Mouse (Mus musculus) MEL (cell line): ENCODE data around the gene Kpna2. TPM values are rescaled to one million over a fixed set of nuclear protein-coding genes. Genes with fewer than 3 reads are reported as not detected.

ENCODE experiments used
- DNase-seq: peaks from one replicate; pipeline ENCODE4 v3.0.0; 2011; ENCODE audit warnings: low read depth, low spot score
- H3K27ac ChIP-seq: 2 replicates; pipeline ENCODE4 v1.5.1; 2012; ENCODE audit warnings: low read depth, mild to moderate bottlenecking, control low read depth, low read length, moderate library complexity; ENCODE audit not compliant: control insufficient read depth
- H3K27me3 ChIP-seq, 2 experiments: fragments of 150-350 bp in 1 of 2; sonication (generic) in 1 of 2; 2 replicates each; pipeline ENCODE4 v1.6.1; 2012; ENCODE audit warnings: low read length in 2 of 2, mild to moderate bottlenecking in 2 of 2, improper control_type of control experiment in 1 of 2, moderate library complexity in 1 of 2; ENCODE audit not compliant: insufficient read depth in 2 of 2, control insufficient read depth in 1 of 2
- H3K36me3 ChIP-seq, 2 experiments: 2 replicates each; pipeline ENCODE4 v1.6.1; 2012 to 2014; ENCODE audit warnings: low read length in 2 of 2, improper control_type of control experiment in 1 of 2, inconsistent platforms in 1 of 2, mild to moderate bottlenecking in 1 of 2; ENCODE audit not compliant: insufficient read depth in 2 of 2, control insufficient read depth in 1 of 2
- H3K4me1 ChIP-seq, 2 experiments: fragments of 150-350 bp in 1 of 2; sonication (generic) in 1 of 2; 2 replicates each; pipeline ENCODE4 v1.6.1; 2012; ENCODE audit warnings: low read length in 2 of 2, improper control_type of control experiment in 1 of 2, mild to moderate bottlenecking in 1 of 2; ENCODE audit not compliant: insufficient read depth in 2 of 2, control insufficient read depth in 1 of 2
- H3K4me3 ChIP-seq, 2 experiments: fragments of 150-350 bp in 1 of 2; sonication (generic) in 1 of 2; 2 replicates each; pipeline ENCODE4 v1.5.1; 2012; ENCODE audit warnings: low read depth in 2 of 2, low read length in 2 of 2, mild to moderate bottlenecking in 2 of 2, moderate library complexity in 2 of 2, control low read depth in 1 of 2, improper control_type of control experiment in 1 of 2; ENCODE audit not compliant: control insufficient read depth in 1 of 2, insufficient read depth in 1 of 2
- H3K79me2 ChIP-seq: 2 replicates; pipeline ENCODE4 v1.6.1; 2012; ENCODE audit warnings: mild to moderate bottlenecking, low read length, moderate library complexity; ENCODE audit not compliant: control insufficient read depth, poor library complexity, insufficient read depth
- H3K9ac ChIP-seq: 2 replicates; pipeline ENCODE4 v1.6.1; 2012; ENCODE audit warnings: low read depth, mild to moderate bottlenecking, control low read depth, low read length, moderate library complexity; ENCODE audit not compliant: control insufficient read depth, poor library complexity, severe bottlenecking
- H3K9me3 ChIP-seq: fragments of 150-350 bp; sonication (generic); replicated peaks from 2 replicates; pipeline ENCODE4 v1.6.1; 2012; ENCODE audit warnings: mild to moderate bottlenecking, low read length, improper control_type of control experiment, moderate library complexity; ENCODE audit not compliant: insufficient read depth
- ELF1 ChIP-seq: IDR thresholded peaks from 2 replicates; pipeline ENCODE4 v1.6.1; 2014; ENCODE audit warnings: low read depth, mild to moderate bottlenecking, inconsistent platforms, low read length, improper control_type of control experiment, moderate library complexity
- EP300 ChIP-seq, 2 experiments: IDR thresholded peaks; 2 replicates each; pipeline ENCODE4 v1.6.1; 2011; ENCODE audit warnings: improper control_type of control experiment in 2 of 2, low read length in 2 of 2, low read depth in 1 of 2, mild to moderate bottlenecking in 1 of 2
- GABPA ChIP-seq: IDR thresholded peaks from 2 replicates; pipeline ENCODE4 v1.6.1; 2012; ENCODE audit warnings: low read depth, mild to moderate bottlenecking, inconsistent platforms, low read length, improper control_type of control experiment, moderate library complexity
- MAFK ChIP-seq: IDR thresholded peaks from 2 replicates; pipeline ENCODE4 v1.6.1; 2011; ENCODE audit warnings: low read depth, mild to moderate bottlenecking, low read length, improper control_type of control experiment, borderline replicate concordance
- MEF2A ChIP-seq: IDR thresholded peaks from 2 replicates; pipeline ENCODE4 v1.6.1; 2014; ENCODE audit warnings: low read depth, mild to moderate bottlenecking, inconsistent platforms, low read length, improper control_type of control experiment; ENCODE audit not compliant: poor library complexity, insufficient replicate concordance, severe bottlenecking; ENCODE audit errors: extremely low read depth
- MXI1 ChIP-seq: IDR thresholded peaks from 2 replicates; pipeline ENCODE4 v1.6.1; 2011; ENCODE audit warnings: mild to moderate bottlenecking, low read depth, low read length, improper control_type of control experiment
- MYC ChIP-seq: IDR thresholded peaks from 2 replicates; pipeline ENCODE4 v1.6.1; 2011; ENCODE audit warnings: low read depth, mild to moderate bottlenecking, low read length, improper control_type of control experiment, moderate library complexity
- POLR2A ChIP-seq, 2 experiments: IDR thresholded peaks; 2 replicates each; pipeline ENCODE4 v1.6.1; 2011 to 2012; ENCODE audit warnings: low read length in 2 of 2, mild to moderate bottlenecking in 2 of 2, control low read depth in 1 of 2, improper control_type of control experiment in 1 of 2, low read depth in 1 of 2, moderate library complexity in 1 of 2; ENCODE audit not compliant: control insufficient read depth in 1 of 2, insufficient read depth in 1 of 2, poor library complexity in 1 of 2
- RAD21 ChIP-seq: IDR thresholded peaks from 2 replicates; pipeline ENCODE4 v1.6.1; 2011; ENCODE audit warnings: mild to moderate bottlenecking, low read depth, low read length, improper control_type of control experiment
- RCOR1 ChIP-seq: IDR thresholded peaks from 2 replicates; pipeline ENCODE4 v1.6.1; 2012; ENCODE audit warnings: low read depth, mild to moderate bottlenecking, inconsistent platforms, low read length, improper control_type of control experiment
- SMC3 ChIP-seq: IDR thresholded peaks from 2 replicates; pipeline ENCODE4 v1.6.1; 2011; ENCODE audit warnings: low read depth, low read length, improper control_type of control experiment
- TCF12 ChIP-seq: IDR thresholded peaks from 2 replicates; pipeline ENCODE4 v1.6.1; 2014; ENCODE audit warnings: low read depth, mild to moderate bottlenecking, inconsistent platforms, low read length, improper control_type of control experiment, moderate library complexity
- USF1 ChIP-seq: IDR thresholded peaks from 2 replicates; pipeline ENCODE4 v1.6.1; 2014; ENCODE audit warnings: low read depth, mild to moderate bottlenecking, inconsistent platforms, low read length, improper control_type of control experiment, moderate library complexity
- ZKSCAN1 ChIP-seq: IDR thresholded peaks from 2 replicates; pipeline ENCODE4 v1.6.1; 2012; ENCODE audit warnings: low read depth, mild to moderate bottlenecking, inconsistent platforms, low read length, improper control_type of control experiment, moderate library complexity
- polyA plus RNA-seq, 2 experiments: library from polyadenylated mRNA; stranded (reverse) in 1 of 2; unstranded in 1 of 2; fragments of >175 nt in 1 of 2; fragments of >200 nt in 1 of 2; gene quantifications; 2 replicates each; pipeline versions ENCODE4 v1.2.1 to v1.2.4; 2012; ENCODE audit warnings: low replicate concordance in 2 of 2, low read depth in 1 of 2; ENCODE audit not compliant: insufficient read length in 2 of 2, insufficient read depth in 1 of 2, missing spikeins in 1 of 2
- total RNA-seq: library from RNA; depleted of rRNA; stranded (reverse); fragments of 300-350 nt; gene quantifications from 2 replicates; pipeline ENCODE4 v1.2.3, GENCODE M21; 2012

The Kpna2 gene
- total and polyA plus RNA-seq, 3 experiments: 13.2 to 216 TPM; not detected in 1

- Histone ChIP-seq H3K4me1 (peaks cover 7 to 14% of the 10 kb centered on the region in 2 experiments), H3K27ac (no peak overlapping the region), H3K9me3 (no peaks in the 10 kb centered on the region), H3K79me2 (peaks cover 2% of the 10 kb centered on the region; the same call in 1 of the 2 replicates), H3K27me3 (no peaks in the 10 kb centered on the region), H3K9ac (no peak overlapping the region), H3K36me3 (peaks cover 0 to 12% of the 10 kb centered on the region in 2 experiments; a peak in 2 of 4 replicates), H3K4me3 (no peak overlapping the region)
- no peak for DNase-seq
- TF ChIP-seq MEF2A (no peak), GABPA (no peak), TCF12 (no peak), MAFK (no peak), RAD21 (no peak)
Measured at GRCm38 (mm10) chr11:107024406-107024805, 25.1 kb upstream of the Kpna2 start.

- TF ChIP-seq ZKSCAN1 (no peak), POLR2A (IDR thresholded peaks at IDR 0.05; ENCODE audit: control insufficient read depth in 1 of 2, insufficient read depth in 1 of 2, low read depth in 1 of 2, low read length in 2 of 2, poor library complexity in 1 of 2) (no peak), RCOR1 (no peak), USF1 (no peak), ELF1 (no peak), SMC3 (no peak), MYC (no peak), MXI1 (no peak), MEF2A (no peak), EP300 (IDR thresholded peaks at IDR 0.05; ENCODE audit: low read depth in 1 of 2, low read length in 2 of 2) (no peak), RAD21 (no peak)
- H3K27ac ChIP-seq: no peak overlapping the region
- no peaks in the 10 kb centered on the region; the same call in 1 of the 2 replicates for H3K79me2 ChIP-seq
- H3K9me3 ChIP-seq: no peaks in the 10 kb centered on the region
- no peaks in the 10 kb centered on the region for H3K27me3 ChIP-seq
- no peak overlapping the region for H3K9ac ChIP-seq
- DNase-seq: no peak
- H3K36me3 ChIP-seq: peaks cover 0 to 11% of the 10 kb centered on the region in 2 experiments; a peak in 2 of 4 replicates
- no peak overlapping the region for H3K4me3 ChIP-seq
- peaks cover 7 to 14% of the 10 kb centered on the region in 2 experiments for H3K4me1 ChIP-seq
Measured at GRCm38 (mm10) chr11:107022050-107022683, 22.8 kb upstream of the Kpna2 start.
